Mouse (Mus musculus) brain, embryonic 14.5 days (tissue): ENCODE measurements at regions not wholly inside any gene's neighbourhood (a gene's known extent, or its start where the extent isn't known, plus 50 kb on each side); places are given as distances from the start of the nearest gene placed in this dataset.

Source experiments
- CTCF ChIP-seq: fragments of 200-500 bp; IDR thresholded peaks from 2 replicates; pipeline ENCODE4 v1.5.1; 2012; ENCODE audit warnings: inconsistent platforms, mild to moderate bottlenecking, moderate library complexity, borderline replicate concordance; ENCODE audit not compliant: insufficient read depth, insufficient read length; ENCODE audit errors: extremely low read depth
- POLR2A ChIP-seq: fragments of 200-500 bp; IDR thresholded peaks from 2 replicates; pipeline ENCODE4 v1.6.1; 2012; ENCODE audit warnings: mild to moderate bottlenecking, inconsistent platforms, borderline replicate concordance; ENCODE audit not compliant: poor library complexity, insufficient read depth, insufficient read length, severe bottlenecking; ENCODE audit errors: extremely low read depth

DNA sequence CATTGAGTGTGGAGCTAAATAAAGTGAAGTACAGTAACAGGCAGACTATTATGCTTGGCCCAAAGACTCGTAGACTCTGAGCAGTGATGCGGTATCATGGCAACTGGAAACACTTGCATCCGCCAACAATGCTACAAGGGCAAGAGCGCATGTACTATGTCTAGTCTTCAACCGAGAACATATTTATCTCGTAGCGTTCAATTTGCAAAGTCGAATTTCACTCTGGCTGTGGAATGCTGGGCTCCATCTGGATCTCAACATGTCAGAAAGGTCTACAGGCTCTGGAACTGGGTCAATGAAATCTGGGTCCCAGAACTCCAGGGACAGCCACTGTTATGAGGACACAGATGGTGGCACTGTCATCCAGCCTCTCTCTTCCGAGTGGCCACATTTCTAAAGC is 359.7 kb downstream of the Plk2 start:
- TF ChIP-seq POLR2A, result no peak
- TF ChIP-seq CTCF, result no peak
